Comparison of ENCODE assay signal across 8 mouse cellular contexts in genomic region chr2:148408761-148409120, GRCm38 (mm10). TPM values are rescaled to one million over a fixed set of nuclear protein-coding genes. Genes with fewer than 3 reads are reported as not detected.
A peak's percentile ranks its signal among the peaks of the same experiment; 100 is the strongest.
DNase-seq lines count a peak whose midpoint lies in the region; ATAC-seq lines count a peak whose summit lies in the region.

No protein-coding gene starts in this region.

- peaks cover 36% of the 10 kb centered on the region for H3K4me1 ChIP-seq in hindbrain, embryonic 10.5 days (replicated peaks)
- peaks cover 21% of the 10 kb centered on the region for H3K4me1 ChIP-seq in hindbrain, embryonic 16.5 days (ENCODE audit: control insufficient read depth, insufficient read depth, low read depth, low read length)
- peaks cover 25% of the 10 kb centered on the region for H3K4me1 ChIP-seq in liver, embryonic 12.5 days

- ATAC-seq in hindbrain, embryonic 16.5 days = no peak; the same call in 1 of the 2 replicates
- ATAC-seq in liver, embryonic 12.5 days = peak; percentile 8; the same call in 1 of the 2 replicates

- 11% methylated on average over 6 of the region's 6 CpGs for WGBS in hindbrain, embryonic 10.5 days
- 9% methylated on average over 6 of the region's 6 CpGs for WGBS in hindbrain, embryonic 16.5 days
- WGBS in liver, embryonic 12.5 days (ENCODE audit: insufficient replicate concordance) = 18% methylated on average over 6 of the region's 6 CpGs

- peaks cover 53% of the 10 kb centered on the region for H3K27me3 ChIP-seq in hindbrain, embryonic 10.5 days (ENCODE audit: insufficient read depth, poor library complexity, severe bottlenecking)
- H3K27me3 ChIP-seq in hindbrain, embryonic 16.5 days (replicated peaks; ENCODE audit: control insufficient read depth, insufficient read depth, low read length) = peaks cover 31% of the 10 kb centered on the region
- peaks cover 42% of the 10 kb centered on the region for H3K27me3 ChIP-seq in liver, embryonic 12.5 days (replicated peaks)

- no peak overlapping the region for H3K9ac ChIP-seq in hindbrain, embryonic 16.5 days (ENCODE audit: low read depth, low read length)
- no peak overlapping the region for H3K9ac ChIP-seq in liver, embryonic 12.5 days

- H3K27ac ChIP-seq in hindbrain, embryonic 10.5 days = no peak overlapping the region
- no peak overlapping the region for H3K27ac ChIP-seq in hindbrain, embryonic 16.5 days (ENCODE audit: low read depth, low read length)
- no peak overlapping the region for H3K27ac ChIP-seq in liver, embryonic 12.5 days

- H3K4me2 ChIP-seq in hindbrain, embryonic 16.5 days (ENCODE audit: low read length) = no peak overlapping the region; the same call in 1 of the 2 replicates
- peak overlapping the region; percentile 68 for H3K4me2 ChIP-seq in liver, embryonic 12.5 days

- peak overlapping the region; percentile 50; the same call in 1 of the 2 replicates for H3K4me3 ChIP-seq in hindbrain, embryonic 10.5 days
- H3K4me3 ChIP-seq in hindbrain, embryonic 16.5 days (ENCODE audit: low read length) = no peak overlapping the region
- 0 out of 2 replicates have a peak overlapping the region, but pooled peaks have one; percentile 43 for H3K4me3 ChIP-seq in liver, embryonic 12.5 days

- H3K9me3 ChIP-seq in hindbrain, embryonic 10.5 days = no peaks in the 10 kb centered on the region
- no peaks in the 10 kb centered on the region for H3K9me3 ChIP-seq in hindbrain, embryonic 16.5 days (ENCODE audit: control insufficient read depth, low read length)
- H3K9me3 ChIP-seq in liver, embryonic 12.5 days (replicated peaks) = no peaks in the 10 kb centered on the region

- peak; percentile 9 for DNase-seq in hindbrain, embryonic 10.5 days (ENCODE audit: low spot score)
- peak; percentile 11 for DNase-seq in retina, postnatal 1 day
- no peak for DNase-seq in retina, embryonic 14.5 days (ENCODE audit: low spot score)
- DNase-seq in c-Kit-positive CD71-positive TER-119-positive erythroid progenitor cells, embryonic 14.5 days (ENCODE audit: low spot score) = no peak
- DNase-seq in spleen, postnatal 4 days (ENCODE audit: low spot score in 2 of 2) = no peak
- DNase-seq in right cerebral cortex, postnatal 25 days = no peak

- no peaks in the 10 kb centered on the region for H3K36me3 ChIP-seq in hindbrain, embryonic 10.5 days
- H3K36me3 ChIP-seq in hindbrain, embryonic 16.5 days (ENCODE audit: control insufficient read depth, insufficient read depth, low read length) = no peaks in the 10 kb centered on the region
- no peaks in the 10 kb centered on the region for H3K36me3 ChIP-seq in liver, embryonic 12.5 days

RNA-seq across cellular contexts. Expression of gene Thbd, which starts 0.8 kb away (rescaled TPM):
- 6.8 and 7.8 TPM in 2 replicates for polyA plus RNA-seq in hindbrain, embryonic 10.5 days (2016; fragmentation: Nextera tagmentation; extraction: Ambion mirVana)
- 11.6 and 15.8 TPM in 2 replicates for polyA plus RNA-seq in hindbrain, embryonic 16.5 days (2015; fragmentation: Nextera tagmentation; extraction: Ambion mirVana)
- polyA plus RNA-seq in liver, embryonic 12.5 days (2016; fragmentation: Nextera tagmentation; extraction: Ambion mirVana) = 3.2 and 3.7 TPM in 2 replicates

RNA-seq across cellular contexts. Expression of gene Sstr4, which starts 13.6 kb away (rescaled TPM):
- polyA plus RNA-seq in hindbrain, embryonic 10.5 days (2016; fragmentation: Nextera tagmentation; extraction: Ambion mirVana) = 0.45 and 0.63 TPM in 2 replicates
- 3.3 and 4.2 TPM in 2 replicates for polyA plus RNA-seq in hindbrain, embryonic 16.5 days (2015; fragmentation: Nextera tagmentation; extraction: Ambion mirVana)
- polyA plus RNA-seq in liver, embryonic 12.5 days (2016; fragmentation: Nextera tagmentation; extraction: Ambion mirVana) = 0.25 and 0.30 TPM in 2 replicates

RNA-seq across cellular contexts. Expression of gene Cd93, which starts 34.6 kb away (rescaled TPM):
- polyA plus RNA-seq in hindbrain, embryonic 10.5 days (2016; fragmentation: Nextera tagmentation; extraction: Ambion mirVana) = 4.7 and 6.3 TPM in 2 replicates
- 7.0 and 8.9 TPM in 2 replicates for polyA plus RNA-seq in hindbrain, embryonic 16.5 days (2015; fragmentation: Nextera tagmentation; extraction: Ambion mirVana)
- 3.2 and 3.3 TPM in 2 replicates for polyA plus RNA-seq in liver, embryonic 12.5 days (2016; fragmentation: Nextera tagmentation; extraction: Ambion mirVana)

Comparison
In these comparisons a context has a peak if more than half of its experiments do, and no peak if none do; other contexts are left out.
1. DNase-seq: peak in hindbrain, embryonic 10.5 days (single experiment) and retina, postnatal 1 day (single experiment); none in retina, embryonic 14.5 days (single experiment), c-Kit-positive CD71-positive TER-119-positive erythroid progenitor cells, embryonic 14.5 days (single experiment), spleen, postnatal 4 days (0 of 2) and right cerebral cortex, postnatal 25 days (single experiment).